Mouse (Mus musculus): ENCODE data around the gene Cttnbp2nl. TPM values are rescaled to one million over a fixed set of nuclear protein-coding genes. Genes with fewer than 3 reads are reported as not detected.

Gene Cttnbp2nl
- total RNA-seq, 2 experiments from 2014 or later, result 30.0 to 34.0 TPM

DNA sequence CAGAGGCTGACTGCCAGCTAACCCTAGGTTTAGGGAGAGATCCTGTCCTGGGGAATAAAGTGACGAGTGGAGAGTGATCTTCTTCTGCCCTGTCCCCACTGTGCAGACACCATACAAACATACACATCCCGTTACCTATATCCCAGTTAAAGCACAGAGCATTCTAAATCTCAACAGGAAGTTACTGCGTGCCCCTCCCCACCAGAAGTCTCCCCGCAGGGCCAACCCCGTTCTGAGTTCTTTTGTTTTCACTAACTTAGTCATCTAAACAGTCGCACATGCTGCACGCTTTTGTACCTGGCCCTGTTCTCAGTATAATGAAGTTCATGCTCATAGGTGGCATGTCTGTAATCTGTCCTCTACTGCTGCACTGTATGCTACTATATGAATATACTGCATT lies 36.7 kb downstream of the Cttnbp2nl start:
- DNase-seq (ENCODE audit: low spot score in 2 of 2), result no peak

DNA sequence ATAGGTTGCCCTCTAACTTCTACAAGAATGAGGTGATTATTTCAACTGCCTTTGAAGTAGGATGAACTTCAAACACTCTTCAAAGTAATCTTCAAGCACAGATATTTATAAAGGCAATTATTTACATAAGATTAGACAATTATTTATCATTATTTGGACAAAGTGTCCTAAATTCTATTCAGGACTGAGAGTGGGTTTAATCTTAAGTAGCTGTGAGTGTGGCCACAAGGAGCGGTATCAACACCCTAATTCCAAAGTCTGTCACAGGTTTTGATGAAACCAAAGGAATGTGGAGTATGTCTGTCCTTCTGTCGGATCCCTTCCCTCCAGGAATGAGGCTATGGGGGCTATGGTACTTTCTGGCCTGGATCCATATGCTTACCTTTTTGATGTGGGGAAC lies 38.0 kb downstream of the Cttnbp2nl start:
- DNase-seq (ENCODE audit: low spot score in 2 of 2), result no peak

DNA sequence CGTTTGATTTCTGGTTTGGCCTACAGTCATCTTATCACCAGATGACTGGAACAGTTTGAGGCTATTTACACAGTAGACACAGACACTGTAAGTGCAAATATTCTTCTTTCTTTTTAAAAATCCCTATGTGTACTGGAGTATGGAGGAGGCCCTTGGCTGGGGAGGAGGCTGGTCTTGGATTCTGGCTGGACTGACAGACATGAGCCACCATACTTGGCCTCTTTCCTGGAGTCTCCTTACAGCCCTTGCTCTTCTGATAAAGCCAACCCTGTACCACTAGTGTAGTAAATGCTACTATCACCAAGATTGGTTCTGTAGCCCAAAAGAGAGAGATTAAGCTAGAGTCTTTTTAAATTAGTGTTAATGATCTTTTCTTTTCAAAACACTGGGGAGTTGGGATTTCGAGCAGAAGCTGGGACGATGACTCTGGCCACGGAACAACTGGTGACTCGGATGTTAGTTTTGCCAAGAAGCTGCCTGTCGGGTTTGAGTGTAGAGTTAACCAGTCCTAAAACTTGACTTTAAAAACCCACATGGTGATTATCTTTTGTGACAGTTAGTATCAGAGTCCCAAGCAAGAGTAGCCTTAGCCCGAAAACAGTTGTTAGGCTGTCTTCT lies 40.1 kb downstream of the Cttnbp2nl start:
- DNase-seq (ENCODE audit: low spot score in 2 of 2), result no peak

DNA sequence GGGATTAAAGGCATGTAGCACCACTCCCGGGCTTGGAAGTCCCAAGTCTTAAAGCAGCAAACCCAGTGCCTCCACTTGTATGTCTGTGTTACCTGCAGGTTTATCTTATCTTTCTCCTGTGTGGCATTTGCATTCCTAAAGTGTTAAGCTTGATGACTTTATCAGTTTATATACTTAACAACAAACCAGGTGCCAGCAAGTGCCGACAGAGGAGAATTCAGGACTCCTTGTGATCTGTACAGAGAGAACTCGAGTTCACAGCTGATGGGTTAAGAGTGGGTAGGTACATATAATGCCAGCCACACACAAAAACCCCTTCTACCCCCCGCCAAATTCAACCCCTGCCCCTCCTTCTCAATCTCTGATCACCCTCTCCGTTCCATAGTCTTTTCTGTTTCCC lies 41.1 kb downstream of the Cttnbp2nl start:
- DNase-seq (ENCODE audit: low spot score in 2 of 2), result no peak

DNA sequence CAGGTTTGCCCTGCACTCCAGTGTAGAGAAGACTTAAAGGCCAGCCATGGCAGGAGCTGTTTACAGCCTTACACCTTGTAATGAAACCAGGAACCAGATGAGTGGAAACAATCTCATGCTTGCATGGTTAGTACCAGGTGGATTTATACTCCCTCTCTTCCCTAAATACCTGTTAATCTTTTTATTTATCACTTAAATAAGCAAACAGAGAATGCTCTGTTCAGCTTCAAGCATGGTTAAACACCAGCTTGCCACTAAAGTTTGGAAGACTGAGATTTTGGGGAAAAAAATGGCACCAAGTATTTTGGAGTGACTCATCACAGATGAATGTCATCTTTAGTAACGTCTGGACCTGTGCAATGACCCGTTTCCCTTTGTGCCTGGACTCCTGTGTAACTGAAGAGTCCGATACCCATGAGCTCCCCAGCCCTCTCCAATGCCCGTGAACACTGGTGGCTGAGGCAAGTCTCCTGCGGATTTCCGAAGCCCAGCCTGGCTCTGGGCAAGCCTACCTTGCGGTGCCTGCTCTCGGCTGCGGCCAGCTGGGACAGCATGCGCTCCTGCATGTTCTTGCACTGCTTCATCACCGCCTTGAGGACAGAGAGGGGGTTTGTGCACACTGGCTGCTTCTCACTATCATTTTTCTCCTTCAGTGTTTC lies 42.1 kb downstream of the Cttnbp2nl start:
- no peak for DNase-seq (ENCODE audit: low spot score in 2 of 2)

DNA sequence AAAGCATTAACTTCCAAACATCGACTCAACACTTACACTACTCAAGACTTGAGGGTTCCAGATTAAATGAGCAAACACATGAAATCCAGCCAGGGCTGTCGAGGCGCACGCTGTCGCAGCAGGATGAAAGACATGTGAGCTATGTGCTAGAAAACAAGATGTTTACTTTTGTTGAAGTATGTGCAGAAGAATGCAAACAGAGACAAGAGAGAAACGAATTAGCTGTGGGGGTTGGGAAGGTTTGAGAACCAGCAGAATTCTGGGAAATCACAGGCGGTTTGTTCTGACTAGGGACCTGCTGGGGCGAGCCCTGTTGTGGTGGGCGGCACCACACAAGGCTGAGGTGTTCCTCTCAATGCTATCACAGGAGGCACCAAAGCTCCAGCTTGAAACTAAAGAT lies 44.9 kb downstream of the Cttnbp2nl start:
- no peak for DNase-seq (ENCODE audit: low spot score in 2 of 2)

DNA sequence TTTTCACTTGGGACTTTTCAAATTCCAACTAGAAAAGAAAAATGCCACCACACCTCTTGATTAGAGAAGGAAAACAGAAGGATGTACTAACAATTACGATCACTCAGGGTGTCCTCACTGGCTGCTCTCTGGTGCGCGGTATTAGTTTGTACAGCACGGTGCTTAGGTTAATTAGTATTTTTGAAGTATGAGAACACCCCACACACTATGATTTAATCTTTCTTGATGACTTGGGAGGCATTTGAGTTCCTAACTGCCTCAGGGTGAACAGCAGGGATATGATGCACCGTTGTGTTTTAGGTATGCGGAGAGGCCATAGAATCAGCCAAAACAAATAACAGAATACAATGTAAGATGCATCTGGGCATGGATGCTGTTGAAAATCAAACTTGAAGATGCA lies 46.8 kb downstream of the Cttnbp2nl start:
- DNase-seq (ENCODE audit: low spot score in 2 of 2), result no peak

DNA sequence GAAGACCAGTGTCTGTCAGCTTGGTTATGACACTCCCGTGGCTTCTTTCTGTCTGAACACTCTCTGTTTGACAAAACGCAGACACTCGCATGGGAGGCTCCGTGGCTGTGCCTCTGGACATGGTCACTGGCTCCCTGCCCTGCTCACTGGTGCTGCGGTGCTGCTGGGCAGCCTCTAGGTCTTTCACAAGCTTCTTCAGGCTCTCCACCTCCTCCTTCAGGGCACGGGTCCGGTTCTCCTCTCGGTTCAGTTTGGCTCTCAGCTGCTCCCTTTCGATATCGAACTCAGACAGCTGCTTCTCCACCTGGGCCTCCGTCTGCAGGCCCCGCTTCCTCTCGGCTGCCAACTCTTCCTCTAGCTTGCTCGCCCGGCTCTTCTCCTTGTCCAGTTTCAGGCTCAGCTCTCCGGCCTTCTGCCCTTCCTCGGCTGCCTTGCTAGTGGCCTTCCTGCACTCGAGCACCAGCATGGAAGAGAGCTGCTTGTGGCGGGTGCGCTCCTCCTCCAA lies 47.3 kb downstream of the Cttnbp2nl start:
- no peak for DNase-seq (ENCODE audit: low spot score in 2 of 2)

DNA sequence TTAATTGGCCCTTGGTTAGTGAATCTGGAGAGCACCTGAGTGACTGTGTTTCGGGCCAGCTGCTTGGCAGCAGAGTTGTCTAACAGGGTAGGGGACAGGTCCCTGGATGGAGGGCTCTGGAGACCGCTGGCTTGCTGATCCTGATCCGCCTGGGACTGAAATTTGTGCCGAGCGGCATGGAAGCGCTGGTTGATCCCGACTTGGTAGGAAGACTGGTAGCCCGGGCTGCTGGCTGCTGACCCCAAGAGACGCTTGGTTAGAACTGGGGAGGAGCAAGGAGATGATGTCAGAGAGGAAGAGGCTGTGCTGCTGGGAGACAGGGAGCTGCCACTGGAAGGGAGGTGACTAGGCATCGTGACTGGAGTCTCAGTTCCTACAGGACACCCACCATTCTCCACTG lies 47.9 kb downstream of the Cttnbp2nl start:
- DNase-seq (ENCODE audit: low spot score in 2 of 2), result no peak

DNA sequence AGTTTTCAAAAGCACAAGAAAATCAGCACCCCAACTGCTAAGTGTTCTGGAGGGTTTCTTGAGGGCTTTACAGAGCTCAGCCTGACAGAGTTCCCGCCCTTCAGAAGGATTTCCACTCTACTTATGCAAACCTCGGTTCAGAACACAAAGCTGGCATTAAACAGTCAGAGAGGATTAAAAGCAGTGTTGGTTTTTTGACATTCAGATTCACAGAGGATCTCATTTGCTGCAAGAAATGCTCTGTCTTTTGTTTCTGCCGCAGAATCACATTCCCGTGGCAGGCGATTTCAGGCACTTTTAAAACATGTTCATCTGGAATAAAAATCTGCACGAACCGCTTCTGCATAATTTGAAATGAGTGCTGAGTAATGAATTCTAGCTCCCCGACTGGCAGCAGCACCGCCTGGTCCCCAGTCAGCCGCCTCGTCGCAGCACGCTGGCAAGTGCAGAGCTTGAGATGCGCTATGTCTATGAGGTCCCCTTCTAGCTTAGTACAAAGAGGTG lies 48.9 kb downstream of the Cttnbp2nl start:
- peak; percentile 48 to 75 for DNase-seq (ENCODE audit: low spot score in 2 of 2)

DNA sequence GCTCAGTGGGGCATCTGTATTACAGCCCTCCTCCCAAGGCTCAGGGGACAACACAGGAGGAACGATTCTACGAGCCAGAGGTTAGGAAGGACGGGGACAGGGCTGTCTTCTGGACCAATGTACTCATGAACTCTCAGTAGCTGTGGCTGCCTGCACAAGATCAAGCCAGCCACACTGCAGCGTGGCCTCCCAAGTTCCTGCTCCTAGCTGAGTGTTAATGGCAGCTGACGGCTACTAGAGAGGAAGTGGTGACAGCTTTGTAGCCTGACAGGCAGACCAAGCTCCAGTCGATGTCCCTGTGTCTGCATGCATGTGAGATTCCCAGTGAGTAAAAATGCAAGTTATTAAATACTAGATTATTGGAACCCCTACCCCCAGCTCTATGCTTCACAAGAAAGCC lies 51.6 kb downstream of the Cttnbp2nl start:
- DNase-seq (ENCODE audit: low spot score in 2 of 2), result no peak

DNA sequence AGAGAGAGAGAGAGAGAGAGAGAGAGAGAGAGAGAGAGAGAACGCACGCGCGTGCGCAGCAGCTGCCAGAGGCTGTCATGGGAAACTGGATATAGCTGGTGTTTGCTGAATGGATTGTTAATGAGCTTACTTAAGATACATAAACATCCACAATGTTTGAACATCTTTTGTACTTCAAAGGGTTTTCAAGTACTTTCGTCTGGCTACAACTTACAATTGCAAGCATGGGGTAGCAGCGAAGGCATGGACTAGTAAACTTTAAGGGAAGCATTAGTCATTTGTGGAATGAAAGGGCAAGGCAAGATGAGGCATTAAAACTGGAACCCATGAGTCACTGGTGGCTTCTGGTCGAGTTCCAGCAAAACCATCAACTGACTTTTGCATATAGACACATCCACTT lies 52.4 kb downstream of the Cttnbp2nl start:
- no peak for DNase-seq (ENCODE audit: low spot score in 2 of 2)

DNA sequence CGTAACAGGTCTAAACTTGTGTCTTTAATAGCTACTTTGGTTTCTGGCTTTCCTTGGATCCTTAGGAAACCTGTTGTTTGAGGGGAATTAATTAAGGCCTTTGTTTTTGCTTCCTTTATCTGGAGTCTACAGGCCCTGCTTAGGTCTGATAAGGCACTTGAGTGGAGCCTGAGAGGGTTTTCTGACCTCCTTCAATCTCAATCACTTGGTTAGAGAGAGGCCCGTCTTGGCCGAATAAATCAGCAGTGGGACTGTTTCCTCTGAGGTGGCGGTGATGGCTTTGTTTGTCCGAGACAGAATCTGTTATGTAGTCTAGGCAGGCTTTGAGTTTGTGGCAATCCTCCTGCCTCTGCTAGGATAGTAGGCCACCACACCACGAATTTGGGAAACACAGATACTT lies 55.4 kb downstream of the Cttnbp2nl start:
- DNase-seq (ENCODE audit: low spot score in 2 of 2), result no peak

DNA sequence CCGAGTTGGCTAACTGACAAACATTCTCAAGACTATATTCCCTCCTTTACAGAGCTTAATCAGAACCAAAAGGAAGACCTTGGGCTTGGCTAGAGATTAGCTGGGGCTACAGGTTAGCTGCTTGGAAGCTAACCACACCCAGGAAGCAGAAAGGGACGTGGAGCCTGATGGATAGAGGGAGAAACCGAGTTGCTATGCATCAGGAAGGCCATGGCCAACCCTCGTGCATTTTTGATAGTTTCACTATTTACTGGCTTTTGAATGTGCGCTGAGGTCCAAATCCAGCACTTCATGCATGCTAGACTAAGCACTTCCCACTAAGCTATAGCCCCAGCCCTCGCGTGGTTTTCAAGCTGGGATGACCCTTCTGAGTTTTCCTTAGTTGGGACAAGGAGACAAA lies 57.2 kb downstream of the Cttnbp2nl start:
- no peak for DNase-seq (ENCODE audit: low spot score in 2 of 2)

DNA sequence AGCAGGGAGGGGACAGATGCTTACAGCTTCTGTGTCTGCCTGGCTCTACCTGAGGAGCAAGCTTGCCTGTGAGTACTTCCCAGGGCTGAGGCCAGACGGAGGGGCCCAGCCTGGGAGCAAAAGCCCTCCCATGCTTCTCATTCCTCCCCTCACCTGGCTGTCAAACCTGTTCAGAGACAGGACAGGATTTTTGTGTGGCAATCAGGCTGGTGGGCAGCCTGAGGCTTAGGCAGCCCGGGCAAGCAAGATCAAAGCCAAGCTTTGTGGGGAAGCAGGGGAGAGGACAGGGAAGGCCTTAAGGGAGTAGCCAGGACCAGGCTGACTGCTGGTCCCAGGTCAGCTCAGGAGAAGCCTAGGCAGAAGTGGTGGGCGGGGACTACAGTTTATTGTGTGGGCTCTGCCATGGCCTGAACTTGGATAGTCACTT lies 58.5 kb downstream of the Cttnbp2nl start:
- DNase-seq (ENCODE audit: low spot score in 2 of 2), result no peak

DNA sequence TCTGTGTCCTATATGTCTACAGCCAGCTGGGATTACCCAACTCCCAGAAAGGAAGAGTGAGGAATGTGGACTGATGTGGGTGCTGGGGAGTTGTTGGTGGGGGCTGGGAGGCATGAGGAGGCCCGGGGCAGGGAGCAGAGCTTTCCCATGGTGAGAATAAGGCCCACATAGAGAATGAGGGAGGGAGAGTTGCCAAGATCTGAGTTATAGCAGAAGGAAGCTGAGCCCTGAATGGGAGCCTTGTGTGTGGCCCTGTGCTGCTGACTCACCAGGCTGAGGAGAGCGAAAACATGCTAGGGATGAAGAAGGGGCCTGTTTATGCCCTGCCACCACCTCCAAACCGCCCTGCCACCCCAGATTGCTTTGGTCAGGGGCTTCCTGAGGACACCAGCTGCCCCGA lies 59.1 kb downstream of the Cttnbp2nl start:
- DNase-seq (ENCODE audit: low spot score in 2 of 2), result peak; percentile 37 to 70

DNA sequence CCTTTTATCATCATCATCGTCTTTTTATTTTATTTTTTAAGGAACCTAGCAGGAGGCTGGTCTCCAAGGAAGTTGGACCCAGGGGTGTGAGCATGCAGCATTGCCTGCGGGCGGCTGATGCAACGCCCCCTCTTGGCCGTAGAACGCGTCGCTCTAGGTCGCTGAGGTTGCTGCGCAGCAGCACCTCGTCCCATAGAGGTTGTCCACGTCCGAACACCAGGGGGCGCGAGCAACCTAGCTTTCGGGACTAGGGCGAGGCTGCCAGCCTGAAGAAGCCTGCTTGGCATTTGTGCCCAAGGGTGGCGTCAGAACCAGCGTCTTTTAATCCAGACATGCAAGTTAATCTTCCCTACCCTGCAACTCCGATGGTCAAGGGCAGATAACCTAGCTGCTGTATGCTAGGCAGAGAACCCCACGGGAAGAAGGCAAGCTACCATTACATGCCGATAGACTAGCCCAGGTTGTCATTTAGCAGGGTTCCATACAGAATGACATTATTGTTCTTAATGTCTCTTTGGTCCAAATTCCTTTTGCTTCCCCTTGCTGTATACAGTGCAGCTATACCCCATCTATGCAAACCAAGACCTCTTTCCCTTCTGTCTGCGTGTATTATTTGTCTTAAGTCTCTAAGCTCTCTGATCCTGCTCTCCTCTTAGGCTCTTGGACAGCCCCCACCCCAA lies 60.1 kb downstream of the Cttnbp2nl start:
- peak; percentile 90 for DNase-seq (ENCODE audit: low spot score in 2 of 2)

DNA sequence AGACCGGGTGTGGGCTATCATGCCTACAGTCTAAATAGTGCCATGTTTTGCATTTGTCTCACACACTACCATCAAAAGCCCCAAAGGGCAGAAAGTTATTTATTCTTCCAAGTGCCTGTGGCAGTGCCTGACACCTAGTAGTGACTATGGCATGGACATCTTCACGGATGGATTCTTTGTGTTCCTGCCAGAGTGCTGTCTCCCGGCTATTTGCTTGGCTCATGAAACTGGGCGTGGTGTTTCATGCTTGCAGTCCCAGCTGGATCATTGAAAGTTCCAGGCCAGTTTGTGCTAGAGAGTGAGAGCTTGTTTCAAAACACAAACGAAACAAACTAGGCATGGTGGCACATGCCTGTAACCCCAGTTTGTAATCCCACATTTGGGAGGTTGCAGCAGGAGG lies 61.2 kb downstream of the Cttnbp2nl start:
- no peak for DNase-seq (ENCODE audit: low spot score in 2 of 2)

DNA sequence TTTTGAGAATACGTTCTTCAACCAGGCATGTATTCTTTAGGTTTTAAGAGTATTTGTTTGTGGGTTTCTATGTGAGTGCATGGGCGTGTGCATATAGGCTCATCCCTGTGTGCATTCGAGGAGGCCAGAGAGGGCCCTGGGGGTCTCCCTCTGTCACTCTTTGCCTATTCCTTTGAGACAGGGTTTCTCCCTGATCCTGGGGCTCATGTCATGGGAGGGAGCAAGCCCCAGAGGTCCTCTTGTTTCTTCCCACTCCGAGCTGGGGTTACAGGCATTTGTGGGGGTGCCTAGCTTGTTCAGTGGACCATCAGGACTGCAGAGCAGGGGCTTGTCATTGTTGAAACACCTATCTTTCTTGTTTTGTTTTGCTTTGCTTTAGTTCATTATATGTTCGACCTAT lies 65.1 kb downstream of the Cttnbp2nl start:
- DNase-seq (ENCODE audit: low spot score in 2 of 2), result no peak

DNA sequence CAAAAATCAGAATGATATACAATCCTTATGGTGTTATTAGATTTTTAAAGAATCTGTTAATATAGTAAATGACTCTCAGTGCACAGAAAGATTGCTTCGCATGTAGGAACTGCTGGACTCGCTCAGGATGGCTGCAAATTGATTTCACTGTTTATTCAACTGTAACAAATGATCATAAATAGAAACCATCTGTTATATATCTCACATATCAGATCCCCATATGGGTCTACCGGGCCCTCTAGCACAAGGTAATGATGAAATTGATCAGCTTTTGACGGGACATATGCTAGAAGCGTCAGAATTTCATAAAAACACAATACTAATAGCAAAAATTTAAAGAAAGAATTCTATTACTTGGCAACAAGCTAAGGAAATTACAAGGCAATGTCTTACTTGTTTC lies 73.2 kb downstream of the Cttnbp2nl start:
- no peak for DNase-seq (ENCODE audit: low spot score in 2 of 2)

DNA sequence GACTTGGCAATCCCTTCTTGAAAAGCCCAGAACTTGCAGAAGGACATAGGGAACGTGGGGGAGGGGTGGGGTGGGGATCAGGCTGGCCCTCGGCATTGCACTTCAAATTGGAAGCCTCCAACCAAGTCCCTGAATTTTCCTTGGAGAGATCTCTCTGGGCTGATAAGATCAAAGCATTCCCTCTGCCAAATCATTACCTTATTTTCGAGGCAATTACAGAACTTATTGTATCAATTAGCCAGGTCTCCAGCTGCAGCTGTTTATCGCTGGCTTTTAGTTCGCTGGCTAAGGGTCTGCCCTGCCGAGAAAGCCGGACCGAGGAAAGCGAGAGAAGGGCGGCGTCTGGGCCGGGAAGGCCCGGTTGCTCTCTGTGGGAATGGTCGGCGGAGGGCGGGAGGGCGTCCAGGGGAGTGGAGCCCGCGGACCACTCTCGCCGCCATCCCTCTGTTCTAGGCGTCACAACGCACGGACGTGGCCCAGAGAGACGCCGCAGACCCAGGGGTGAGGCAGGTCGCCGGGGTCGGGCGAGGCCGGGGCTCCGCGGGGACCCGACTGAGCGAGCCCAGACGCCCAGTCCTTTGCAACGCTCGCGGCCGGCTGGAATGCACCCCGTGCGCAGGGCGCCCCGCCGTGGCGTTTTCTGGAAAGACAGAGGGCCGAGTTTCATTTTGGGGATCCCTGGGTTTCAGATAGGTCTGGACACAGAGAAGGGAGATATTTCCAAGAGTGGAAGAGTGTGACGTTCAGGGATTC lies 85.2 kb downstream of the Cttnbp2nl start:
- DNase-seq (ENCODE audit: low spot score in 2 of 2), result peak; percentile 88

All from layer of hippocampus, postnatal 14 days (tissue).